Mouse (Mus musculus) layer of hippocampus, postnatal 36 days (tissue): ENCODE results near the gene Angel1. TPM values are rescaled to one million over a fixed set of nuclear protein-coding genes. Genes with fewer than 3 reads are reported as not detected.

Experiments
- DNase-seq, 2 experiments: peaks; one replicate each; pipeline ENCODE4 v3.0.0; 2022
- total RNA-seq, 2 experiments: library from RNA; stranded (reverse); gene quantifications; 2 replicates each; pipeline ENCODE4 v1.2.3; 2021

The Angel1 gene
- total RNA-seq, 2 experiments from 2014 or later, result 6.0 to 6.2 TPM

DNA sequence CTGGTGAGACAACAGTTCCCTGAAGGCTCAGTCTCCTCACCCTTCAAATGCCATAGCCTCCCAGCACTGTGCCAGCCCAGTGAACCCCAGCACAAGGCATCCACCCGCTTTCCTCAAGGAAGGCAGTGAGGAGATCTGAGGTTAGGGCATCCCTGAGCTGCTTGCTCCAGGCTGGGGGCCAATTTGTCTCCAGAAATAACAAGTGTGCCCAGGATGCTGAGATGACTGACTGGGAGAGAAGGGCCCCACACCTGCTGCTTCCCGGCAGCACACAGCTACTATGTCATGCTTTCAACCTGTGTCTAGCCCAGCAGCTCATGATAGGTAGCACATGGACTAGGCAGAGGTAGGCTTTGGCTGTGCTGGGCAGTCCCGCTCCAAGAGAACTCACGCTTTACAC lies 24.8 kb downstream of the Angel1 start:
- no peak for DNase-seq

DNA sequence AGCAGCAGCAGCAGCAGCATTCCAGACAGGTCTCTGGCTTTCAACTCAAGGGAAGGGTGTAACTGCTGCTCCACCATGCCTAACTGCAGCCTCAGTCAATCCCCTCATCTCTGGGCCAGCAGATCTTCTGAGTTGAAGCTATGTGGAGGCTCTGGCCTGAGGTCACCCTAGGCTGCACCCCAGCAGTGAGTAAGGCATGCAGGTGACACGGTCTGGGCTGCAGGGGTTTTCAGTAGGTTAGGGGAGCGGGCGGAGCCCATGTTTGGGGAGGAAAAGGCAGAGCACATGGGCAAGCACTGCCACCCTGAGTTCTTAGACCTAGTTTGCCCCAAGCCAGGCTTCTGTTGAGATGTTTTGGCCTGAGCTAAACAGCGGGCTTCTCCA lies 25.3 kb downstream of the Angel1 start:
- no peak for DNase-seq

DNA sequence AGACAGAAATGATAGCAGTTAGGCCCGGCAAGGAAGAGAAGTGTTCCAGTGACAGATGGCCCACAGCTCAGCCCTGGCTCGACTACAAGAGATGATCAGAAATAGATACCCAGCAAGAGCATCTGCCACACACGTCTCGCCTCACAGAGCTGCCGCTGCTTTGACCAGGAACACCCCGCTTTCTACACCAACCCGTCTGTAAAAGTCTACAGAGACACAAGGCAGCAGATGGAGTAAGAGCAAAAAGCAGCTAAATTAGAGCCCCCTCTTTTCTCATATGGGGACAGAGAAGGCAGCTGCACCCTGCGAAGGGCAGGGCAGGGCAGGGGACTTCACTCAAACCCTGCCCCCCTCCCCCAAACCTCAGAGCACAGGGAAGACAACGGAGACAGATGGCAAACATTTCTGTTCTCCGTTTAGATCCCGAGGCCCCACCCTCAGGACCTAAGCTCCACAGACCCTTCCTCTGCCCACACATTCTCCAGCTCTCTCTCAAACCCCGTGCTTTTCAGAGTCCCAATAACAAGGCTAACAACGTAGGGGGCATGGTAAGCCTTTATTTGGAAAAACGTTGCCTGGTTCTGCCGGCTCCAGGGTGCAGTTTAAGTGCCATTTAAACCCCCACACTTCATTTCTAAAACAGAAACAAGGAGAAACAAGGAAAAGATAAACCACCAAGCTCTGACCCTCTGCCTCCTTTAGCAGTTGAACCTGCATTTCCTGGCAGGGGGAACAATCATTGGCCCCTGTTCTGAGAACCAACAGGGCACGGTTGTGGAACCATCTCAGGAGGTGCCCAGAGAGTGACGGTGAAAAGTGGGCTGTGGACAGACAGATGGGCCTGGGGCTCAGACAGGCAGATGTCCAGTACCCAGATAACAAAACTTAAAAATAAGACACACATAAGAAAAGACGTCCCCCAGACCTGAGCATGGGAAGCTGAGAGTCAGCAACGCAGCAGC lies 26.0 kb downstream of the Angel1 start:
- peak; percentile 80 to 84 for DNase-seq

DNA sequence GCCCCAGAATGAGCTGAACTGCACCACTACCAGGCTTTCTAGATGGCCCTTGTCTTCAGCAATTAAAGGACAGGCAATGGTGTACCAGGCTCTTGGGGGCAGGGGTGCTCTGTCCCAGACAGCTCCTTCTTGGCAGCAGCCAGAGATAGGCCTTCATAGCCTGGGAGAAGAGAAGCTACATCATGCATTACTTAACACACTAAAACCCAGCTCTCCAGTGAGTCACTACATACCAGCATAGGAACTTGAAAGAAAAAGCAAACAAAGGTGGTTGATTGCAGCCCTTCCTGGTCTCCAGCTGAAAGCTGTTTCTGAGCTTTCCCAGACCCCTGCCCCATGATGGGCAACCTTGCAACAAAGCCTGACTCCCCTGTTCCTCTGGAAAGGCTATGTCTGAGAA lies 27.7 kb downstream of the Angel1 start:
- DNase-seq, result no peak

DNA sequence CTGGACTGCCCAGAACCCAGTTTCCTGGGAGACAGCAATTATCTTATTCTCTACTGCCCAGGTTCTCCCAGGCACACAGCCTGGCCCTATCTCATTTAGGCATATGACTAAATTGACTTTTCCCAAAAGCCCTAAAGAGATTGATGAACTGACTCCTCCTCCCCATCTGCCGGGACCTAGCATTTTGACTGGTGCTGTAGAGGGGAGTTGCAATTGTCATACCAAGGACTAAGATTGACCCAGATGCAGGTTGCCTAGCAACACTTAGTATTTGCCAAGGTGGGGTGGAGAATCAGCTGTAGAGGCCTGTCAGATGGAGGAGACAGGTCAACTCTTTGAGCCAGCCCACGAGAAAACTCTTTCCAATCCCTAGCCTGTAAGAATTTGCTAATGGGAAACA lies 28.3 kb downstream of the Angel1 start:
- no peak for DNase-seq

DNA sequence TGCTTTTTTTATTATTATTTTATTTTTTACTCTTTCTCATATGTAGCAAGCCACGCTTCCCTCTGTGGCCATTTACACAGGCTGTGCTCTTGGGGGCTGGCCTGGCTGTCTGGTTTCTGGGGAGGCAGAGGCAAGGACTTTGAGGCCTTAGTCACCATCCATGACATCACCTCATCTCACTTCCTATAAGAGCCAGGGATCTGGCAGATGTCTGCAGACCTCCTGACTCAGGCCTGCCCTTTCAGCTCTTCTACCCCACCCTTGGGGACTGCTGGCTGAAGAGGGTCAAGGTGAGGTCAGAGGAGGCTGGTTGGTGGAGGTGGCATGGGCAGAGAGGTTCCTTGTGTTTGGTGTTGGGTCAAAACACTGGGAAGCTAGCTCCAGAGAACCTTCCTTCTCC lies 31.8 kb downstream of the Angel1 start:
- DNase-seq, result no peak

DNA sequence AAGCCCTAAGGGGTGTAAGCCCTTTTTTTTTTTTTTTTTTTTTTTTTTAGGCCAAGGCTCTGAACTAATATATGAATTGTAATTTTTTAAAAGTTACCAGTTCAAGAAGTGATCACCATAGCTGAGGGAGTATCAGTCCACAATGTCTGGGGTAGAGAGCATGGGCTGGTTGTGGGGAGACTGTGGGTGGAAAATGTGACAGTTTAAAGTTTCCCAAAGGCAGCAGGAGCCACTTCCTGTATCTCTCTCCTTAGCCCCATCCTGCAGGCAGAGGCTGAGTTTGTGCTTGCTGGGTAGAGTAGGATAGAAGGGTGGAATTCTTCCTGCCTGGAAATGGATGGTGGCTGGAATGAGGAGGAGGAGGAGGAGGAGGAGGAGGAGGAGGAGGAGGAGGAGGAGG lies 32.9 kb downstream of the Angel1 start:
- no peak for DNase-seq

DNA sequence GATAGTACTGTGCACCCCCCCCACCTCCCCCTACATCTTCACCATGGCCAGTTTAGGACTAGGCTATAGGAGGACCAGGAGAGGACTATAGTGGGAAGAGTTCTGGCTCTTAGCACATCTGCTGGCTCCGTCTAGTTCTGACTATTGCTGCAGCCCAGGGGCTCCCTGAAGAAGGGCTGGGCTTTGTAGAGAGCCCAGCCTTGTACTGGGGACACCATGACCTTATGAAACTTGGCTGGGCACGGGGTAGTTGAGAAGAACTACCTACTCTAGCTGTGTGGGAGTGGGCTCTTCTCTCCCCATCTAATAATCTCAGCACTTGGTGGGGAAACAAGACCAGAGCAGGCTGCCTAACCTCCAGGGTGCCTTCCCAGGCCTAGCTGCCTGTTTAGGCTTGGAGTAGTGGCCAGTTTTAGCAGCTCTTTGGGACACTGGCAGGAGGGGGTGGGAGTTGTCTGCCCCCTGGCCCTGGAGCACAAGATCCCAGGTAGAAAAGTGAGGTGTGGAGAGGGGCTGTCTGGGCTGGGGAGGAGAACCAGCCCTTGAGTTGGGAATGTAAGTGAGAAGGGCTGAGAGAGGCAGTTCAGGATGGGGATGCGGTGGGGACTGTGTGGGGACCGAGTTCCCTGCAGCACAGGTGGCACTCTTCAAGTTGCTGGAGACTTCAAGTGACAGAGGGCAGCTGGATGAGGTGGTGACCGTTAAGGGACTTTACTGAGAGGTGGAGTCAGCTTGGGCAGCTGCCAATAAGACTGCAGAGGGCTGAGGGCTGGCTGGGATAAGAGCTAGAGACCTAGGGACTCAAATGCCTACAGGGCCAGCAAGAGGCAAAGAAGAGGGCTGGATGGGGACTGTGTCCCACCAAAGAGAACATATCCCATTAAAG lies 33.5 kb downstream of the Angel1 start:
- no peak for DNase-seq

DNA sequence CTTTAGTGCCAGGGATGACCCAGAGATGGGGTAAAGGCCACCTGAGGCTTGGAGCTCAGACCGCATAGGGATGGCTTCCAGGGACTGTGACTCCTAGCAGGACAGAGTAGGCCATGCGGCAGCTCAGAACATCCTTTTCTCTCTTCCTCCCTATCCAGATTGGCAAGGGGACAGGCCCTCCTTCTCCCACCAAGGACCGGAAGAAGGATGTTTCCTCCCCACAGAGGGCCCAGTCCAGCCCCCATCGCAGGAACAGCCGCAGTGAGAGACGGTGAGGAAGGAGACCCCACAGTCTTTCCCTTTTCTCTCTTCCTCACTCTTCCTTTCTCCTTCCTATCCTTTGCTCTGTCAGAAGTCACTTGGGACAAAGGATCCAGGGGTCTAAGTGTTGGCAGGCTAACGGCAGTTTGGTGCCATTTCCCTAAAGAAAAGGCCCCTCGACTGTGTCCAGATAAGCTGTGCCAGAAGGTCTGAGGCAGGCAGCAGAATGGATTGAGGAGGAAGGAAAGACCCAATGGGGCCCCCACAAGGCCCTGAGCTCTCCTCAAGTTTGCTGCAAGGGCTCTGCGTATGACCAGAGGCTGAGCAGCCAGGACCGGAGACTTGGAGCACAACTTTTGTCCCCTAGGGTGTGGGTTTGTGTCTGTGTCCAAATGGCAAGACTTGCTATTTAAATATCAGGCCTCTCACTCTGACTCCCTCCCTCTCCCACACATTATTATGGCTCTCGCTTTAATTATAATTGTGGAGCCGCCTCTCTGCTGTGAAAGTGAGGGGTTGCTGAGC lies 35.4 kb downstream of the Angel1 start:
- no peak for DNase-seq

DNA sequence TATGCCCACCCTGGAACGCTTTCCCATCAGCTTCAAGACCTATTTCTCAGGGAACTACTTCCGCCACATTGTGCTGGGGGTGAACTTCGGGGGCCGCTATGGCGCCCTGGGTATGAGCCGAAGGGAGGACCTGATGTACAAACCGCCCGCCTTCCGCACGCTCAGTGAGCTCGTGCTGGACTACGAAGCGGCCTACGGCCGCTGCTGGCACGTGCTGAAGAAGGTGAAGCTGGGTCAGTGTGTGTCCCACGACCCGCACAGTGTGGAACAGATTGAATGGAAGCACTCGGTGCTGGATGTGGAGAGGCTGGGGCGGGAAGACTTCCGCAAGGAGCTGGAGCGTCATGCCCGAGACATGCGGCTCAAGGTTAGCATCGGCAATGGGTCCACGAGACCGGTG lies 37.3 kb downstream of the Angel1 start:
- DNase-seq, result no peak

DNA sequence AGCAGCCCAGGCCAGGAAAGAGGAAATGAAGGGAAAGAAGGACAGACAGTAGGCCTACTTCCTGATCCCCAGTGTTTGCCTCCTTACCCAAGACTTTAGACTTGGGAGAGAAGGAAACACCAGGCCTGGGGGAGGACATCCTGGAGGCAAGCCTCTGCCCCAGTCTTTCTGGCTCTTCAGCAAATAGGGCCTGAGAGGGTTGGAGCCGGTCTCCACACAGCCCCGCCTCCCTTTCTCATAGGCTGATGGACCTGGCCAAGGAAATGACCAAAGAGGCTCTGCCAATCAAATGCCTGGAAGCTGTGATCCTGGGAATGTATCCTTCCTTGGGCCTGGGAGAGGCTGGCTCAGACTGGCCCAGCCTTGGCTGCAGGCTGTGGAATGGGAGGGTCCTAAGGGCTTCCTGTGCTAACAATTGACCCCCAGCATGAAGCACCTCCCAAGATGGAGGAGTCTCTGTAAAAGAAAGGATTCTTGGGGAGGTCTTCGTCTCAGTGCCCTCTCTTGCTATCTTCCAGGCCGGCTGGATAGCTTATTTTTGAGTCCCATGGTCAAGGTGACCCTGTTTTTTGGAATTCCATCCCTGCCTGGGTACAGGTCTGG lies 38.2 kb downstream of the Angel1 start:
- DNase-seq, result peak in 1 of 2 experiments; percentile 4

DNA sequence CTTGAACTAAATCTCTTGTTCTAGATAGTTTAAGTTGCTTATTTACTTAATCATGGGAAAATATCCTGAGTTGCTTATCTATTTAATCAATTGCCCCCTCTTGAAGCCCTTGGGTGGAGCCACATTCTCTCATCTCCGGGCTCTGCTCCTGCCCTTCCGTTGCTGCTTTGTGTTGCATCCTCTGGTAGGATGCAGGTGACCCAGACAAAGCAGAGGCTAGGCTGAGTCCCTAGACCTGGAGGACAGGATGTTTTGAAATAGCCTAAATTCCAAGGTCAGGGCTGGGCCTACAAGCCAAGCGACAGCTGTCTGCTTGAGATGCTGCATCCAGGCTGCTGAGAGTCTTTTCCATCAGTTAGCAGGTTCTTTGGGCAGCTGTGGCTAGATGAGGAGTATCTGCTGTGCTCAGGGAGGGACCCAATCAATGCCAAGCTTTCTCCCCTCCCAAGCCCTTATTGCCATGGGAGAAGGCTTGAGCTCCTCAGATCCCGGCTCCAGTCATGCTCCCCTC lies 38.8 kb downstream of the Angel1 start:
- DNase-seq, result no peak

DNA sequence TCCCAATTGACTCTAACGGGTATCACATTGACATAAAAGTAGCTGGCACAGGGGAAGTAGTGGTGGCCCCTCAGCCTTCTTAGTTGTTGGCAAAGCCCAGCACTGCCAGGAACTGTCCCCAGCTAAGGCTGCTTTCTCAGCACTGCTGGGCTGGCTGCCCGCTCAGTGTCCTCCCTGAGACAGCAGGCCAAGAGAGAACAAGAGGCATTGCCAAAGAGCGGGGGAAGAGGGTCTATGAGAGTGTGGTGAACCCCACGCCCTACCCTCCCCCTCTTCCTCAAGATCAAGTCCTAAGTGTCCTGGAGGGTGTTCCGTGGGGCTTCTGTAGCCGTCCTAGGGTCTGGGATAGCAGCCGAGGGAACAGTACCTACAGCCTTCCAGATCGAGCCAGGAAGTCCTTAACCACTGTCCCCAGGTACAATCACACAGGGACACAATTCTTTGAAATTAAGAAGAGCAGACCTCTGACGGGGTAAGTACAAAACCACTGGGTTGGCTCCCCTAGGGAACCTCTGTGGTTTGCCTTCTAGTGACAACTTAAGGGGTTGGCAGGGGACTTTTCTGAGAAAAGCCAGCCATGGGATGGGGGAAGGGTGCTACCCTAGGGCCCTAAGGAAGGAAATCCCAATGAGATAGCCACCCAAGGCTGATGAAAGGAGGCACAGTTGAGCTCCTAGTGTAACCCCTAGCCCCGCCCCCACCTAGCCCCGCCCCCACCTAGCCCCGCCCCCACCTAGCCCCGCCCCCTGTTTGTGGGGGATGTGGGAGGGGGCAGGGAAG lies 39.5 kb downstream of the Angel1 start:
- DNase-seq, result peak; percentile 47 to 53

DNA sequence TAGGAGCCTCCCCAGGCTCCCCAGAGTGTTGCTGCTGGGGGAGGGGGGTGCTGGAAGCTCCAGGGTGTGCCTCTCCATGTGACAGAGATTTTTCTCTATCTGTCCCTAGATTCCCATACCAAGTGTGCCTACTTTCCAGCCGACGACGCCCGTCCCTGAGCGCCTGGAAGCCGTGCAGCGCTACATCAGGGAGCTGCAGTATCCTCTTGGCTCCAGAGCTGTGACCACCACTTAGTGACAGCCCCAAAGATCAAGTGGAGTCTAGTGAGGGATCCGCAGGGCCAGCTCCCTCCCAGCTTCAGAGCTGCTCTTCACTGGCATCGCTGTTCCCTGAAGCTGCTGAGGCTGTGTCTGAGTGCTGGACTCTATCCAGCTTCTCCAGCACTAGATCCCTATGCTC lies 41.0 kb downstream of the Angel1 start:
- peak; percentile 44 to 51 for DNase-seq

DNA sequence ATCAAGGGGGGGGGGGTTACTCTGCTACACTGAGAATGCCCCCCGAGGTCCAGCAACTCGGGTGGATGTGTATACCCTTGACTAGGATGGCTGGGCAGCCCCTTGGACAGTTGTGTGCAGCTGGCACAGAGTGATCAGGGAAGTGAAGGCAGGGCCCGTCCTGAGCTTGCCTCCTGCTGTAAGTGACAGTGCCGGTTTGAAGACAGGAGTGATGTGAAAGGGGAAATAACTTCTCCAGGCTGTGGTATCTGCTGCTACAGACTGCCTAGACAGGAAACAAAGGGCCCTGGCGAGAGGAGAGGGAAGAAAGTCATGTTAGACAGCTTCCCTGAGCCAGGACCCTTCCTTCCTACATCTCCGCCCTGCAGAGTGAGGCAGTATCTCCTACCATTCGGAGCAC lies 42.6 kb downstream of the Angel1 start:
- no peak for DNase-seq

DNA sequence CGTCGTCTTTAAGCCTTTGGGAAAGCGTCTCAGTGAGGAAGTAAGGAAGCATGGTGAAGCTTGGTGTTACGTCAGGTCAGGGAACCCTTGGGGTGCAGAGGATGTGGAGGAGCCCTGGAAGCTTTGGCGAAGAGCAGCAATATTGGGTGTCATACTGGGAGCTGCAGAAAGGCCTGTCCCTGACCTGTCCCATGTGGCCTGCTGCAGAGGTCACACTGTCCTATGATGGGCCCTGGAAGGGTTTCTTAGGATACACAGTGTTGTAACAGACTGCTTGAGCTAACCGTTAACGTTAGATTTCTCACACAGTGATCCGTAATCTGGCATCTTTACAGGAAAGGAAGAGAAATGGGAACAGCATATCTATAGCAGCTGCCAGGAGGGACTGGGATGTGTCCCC lies 44.1 kb downstream of the Angel1 start:
- DNase-seq, result no peak

DNA sequence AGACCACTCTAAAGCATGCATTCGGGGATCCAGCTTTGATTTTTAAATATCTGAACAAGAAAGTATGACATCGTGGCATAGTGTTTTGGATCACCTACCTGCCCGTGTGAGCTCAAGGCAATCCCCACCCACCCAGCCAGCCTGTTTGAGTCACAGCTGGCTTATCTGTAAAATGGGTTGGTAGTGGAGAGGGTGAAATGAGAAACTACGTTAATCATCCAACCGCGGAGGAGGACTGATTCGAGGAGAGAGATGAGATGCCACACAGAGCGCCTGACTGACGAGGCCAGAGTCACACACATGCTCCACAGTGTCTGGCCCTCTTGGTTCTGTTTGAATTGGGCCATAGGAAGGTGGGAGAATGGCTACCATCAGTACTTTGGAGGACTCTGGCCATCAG lies 44.6 kb downstream of the Angel1 start:
- DNase-seq, result no peak

DNA sequence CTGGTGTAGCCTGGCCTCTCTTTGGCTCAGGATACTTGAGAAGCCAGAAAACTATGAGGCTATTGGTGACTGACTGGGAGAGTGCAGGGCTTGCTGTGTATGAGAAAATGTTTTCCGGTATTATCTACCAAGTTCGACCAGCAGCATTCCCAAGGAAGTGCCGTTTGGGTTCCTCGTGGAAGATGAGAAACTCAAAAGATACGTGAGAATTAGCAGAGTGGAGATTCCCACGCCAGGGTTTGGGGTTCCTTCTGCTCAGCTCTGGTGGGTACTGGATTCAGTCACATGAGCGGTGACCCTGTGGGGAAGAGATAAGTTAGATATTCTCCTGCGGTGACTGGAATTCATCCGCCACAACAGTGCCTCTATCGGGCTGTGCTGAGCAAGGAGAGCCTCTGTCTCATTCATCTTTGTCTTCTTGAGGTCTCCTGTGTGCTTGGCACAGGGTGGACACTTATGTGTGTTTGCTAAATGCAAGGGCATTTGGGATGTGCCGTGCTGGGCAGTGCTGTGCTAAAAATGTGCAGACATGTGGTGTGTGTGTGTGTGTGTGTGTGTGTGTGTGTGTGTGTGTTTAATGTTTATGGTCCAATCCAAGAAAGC lies 45.6 kb downstream of the Angel1 start:
- peak in 1 of 2 experiments; percentile 13 for DNase-seq

DNA sequence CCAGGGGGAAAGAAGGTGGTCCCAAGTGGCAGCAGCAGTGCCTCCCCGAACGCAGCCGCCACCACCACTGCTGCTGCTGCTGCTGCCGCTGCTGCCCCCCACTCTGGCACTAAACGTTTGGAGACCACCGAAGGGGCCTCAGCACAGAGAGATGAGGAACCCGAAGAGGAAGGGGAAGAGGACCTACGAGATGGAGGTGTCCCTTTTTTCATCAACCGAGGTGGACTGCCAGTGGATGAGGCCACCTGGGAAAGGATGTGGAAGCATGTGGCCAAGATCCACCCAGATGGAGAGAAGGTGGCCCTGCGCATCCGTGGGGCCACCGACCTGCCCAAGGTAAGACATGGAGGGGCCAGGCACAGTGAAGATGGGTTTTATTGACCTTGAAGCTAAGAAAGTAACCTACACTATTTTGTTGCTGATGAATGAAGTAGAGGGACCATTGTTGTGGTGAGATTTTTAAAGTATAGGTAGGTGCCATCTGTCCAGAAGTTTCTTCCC lies 46.2 kb downstream of the Angel1 start:
- peak in 1 of 2 experiments; percentile 17 for DNase-seq

DNA sequence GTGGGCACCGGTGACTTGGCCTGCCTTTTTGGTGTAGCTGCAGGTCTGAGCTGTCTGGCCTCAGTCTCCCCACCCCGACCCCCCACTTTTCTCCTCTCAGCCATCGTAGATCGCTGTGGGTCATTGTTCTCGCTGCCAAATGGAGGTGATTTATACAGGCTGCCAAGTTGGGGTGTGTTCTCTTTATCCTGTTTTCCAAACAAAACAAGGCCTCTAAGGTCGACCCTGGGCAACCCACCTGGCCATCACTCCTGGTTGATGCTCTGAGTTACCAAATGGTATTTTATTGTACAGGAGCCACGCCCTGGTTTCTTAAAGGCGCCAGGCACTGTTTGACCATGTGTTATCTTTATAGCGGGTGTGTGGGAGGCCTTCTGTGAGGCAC lies 46.7 kb downstream of the Angel1 start:
- peak in 1 of 2 experiments; percentile 11 for DNase-seq
